Mouse (Mus musculus): ENCODE data around the gene Il18rap.
"Not testable (repeated sequence)": the region's sequence is repeated elsewhere in the genome, so short reads cannot be mapped to it uniquely, and the experiment has no call there.

Il18rap gene

DNA sequence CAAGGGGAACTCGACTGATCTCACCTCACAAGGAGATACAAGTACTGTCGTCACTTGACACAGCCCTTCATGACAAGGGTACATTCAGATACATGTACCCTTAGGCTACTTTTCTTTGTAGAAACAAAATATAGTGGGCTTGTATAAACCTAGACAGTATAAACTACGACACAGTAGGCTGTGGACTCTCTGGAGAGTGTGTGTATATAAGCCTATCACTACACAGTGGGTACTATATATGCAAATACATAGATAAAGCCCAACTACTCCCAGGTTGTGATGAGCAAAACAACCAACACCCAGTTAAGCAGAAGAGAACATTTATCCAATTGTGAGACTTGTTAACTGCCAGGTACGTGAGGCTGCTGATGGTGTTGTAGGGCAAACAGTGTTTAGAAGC lies 31.5 kb downstream of the Il18rap start:
- no peak for DNase-seq (ENCODE audit: low spot score)

- DNase-seq (ENCODE audit: low spot score), result no peak
Observed at GRCm38 (mm10) chr1:40547064-40547572, 32.0 kb downstream of the Il18rap start.

DNA sequence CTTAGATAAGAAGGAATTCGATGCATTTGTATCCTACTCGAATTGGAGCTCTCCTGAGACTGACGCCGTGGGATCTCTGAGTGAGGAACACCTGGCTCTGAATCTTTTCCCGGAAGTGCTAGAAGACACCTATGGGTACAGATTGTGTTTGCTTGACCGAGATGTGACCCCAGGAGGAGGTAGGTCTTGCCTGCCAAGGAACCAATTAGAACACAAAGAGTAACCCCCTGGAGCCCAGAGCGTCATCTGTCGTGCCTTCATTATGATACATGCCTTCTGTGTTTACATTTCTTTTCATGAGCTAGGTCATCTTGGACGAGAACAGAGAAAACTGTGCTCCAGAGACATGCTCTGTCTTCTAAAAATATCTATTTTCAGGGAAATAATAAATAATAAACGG lies 32.6 kb downstream of the Il18rap start:
- no peak for DNase-seq (ENCODE audit: low spot score)

GRCm38 (mm10) chr1:40569374-40569773 lies 54.2 kb downstream of the Il18rap start:
- DNase-seq (ENCODE audit: low spot score), result no peak

DNA sequence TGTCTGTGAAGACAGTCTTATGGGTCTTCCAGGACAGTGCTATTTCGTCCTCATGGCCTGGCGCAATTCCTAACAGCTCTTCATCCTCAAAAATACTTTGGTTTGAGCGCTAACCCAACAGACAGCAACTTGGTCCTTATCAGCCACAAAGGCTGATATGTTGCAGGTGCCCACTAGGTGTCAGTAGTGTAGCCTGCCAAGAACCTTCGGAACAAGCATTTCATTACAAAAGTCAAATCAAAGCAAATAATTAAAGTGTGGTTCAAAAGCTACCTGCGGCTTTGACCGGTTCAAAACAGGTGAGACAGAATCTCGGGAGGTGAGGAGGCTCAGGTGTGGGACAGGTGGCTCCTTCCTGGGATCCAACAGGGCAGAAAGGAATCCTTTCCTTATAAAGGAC lies 64.6 kb downstream of the Il18rap start, which contains the start of gene Slc9a4:
Gene Slc9a4 (plus strand): TSS at position 298 of the 400 bp plus-strand sequence.
- DNase-seq (ENCODE audit: low spot score), result no peak

DNA sequence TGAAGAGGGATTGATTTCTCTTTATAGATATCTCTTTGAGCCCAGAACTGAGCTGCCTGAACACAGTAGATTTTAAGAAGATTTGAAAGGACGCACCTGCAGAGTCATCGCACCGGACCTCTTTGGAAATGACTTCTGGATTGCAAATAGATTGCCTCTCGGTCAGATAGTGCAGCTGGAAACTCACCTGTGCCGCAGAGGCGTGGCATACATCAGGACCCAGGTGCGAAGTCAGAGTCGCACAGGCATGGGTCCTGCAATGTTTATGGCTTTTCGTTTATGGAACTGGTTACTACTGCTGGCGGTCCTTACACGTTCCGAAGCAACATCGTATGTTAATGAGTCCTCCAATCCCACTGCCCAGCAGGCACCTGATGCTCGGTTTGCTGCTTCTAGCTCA lies 65.1 kb downstream of the Il18rap start:
- DNase-seq (ENCODE audit: low spot score), result no peak

GRCm38 (mm10) chr1:40586776-40587175 lies 71.6 kb downstream of the Il18rap start:
- no peak for DNase-seq (ENCODE audit: low spot score)

DNA sequence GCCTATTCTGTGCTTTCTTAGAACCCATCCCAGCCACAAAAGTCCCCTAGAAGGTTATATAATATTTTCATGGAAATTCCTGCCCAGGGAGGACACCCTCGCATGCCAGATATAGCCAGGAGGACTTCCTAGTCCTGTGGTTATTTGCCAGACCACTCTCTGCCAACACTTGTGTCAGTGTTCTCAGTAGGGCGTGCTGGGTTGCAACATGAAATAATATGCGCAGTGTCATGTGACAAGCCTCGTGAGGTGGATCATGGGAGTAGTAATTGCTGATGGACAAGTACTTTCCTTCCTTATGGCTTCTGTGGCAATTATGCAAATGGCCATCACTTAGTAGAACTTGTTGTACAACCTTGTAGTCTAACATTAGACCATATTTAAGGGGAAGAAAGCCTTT lies 75.8 kb downstream of the Il18rap start:
- DNase-seq (ENCODE audit: low spot score), result no peak

GRCm38 (mm10) chr1:40597822-40598221 lies 82.7 kb downstream of the Il18rap start:
- DNase-seq (ENCODE audit: low spot score), result no peak

- DNase-seq (ENCODE audit: low spot score), result not testable (repeated sequence)
Observed at GRCm38 (mm10) chr1:40599661-40600060, 84.5 kb downstream of the Il18rap start.

DNA sequence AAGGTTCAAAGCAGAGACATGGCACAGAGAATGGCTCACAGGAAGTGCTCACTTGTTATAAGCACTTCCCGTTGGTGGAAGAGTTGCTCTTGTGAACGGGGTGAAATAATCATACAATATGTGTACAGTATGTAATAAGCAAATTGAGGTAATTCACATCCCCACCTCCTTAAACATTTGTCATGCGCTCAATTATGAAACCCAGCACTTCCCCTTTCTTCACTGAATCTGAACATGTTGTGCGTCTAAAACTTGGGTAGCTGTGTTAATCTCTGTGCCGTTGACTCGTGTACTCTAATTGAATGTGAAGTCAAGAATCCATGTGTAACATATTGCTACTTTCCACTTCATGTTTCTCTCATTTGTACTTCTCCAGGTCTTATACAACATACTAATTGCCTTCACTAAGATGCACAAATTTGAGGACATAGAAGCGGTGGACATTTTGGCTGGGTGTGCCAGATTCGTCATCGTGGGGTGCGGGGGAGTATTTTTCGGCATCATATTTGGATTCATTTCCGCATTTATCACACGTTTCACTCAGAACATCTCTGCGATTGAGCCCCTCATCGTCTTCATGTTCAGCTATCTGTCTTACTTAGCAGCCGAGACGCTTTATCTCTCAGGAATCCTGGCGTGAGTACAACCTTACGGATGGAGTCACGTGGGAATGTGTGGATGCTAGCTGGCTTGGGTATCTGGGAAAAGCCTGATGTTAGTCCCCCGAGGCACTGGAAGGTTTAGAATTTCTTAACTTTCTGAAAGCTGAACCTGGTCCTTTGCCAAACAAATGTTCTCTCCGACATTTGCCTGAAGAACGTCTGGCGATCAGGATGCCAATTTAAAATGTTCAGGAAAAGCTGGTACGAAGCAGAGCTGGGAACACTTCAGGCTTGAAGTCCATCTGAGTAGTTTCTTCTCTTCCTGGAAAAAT lies 85.5 kb downstream of the Il18rap start:
- DNase-seq (ENCODE audit: low spot score), result no peak
